Mouse (Mus musculus): ENCODE data around the gene Napsa. TPM values are rescaled to one million over a fixed set of nuclear protein-coding genes. Genes with fewer than 3 reads are reported as not detected.

The Napsa gene
- total RNA-seq, 1 experiment from 2014 or later: 55.1 TPM

- no peak for ATAC-seq (replicated peaks in 1 of 2; ENCODE audit: insufficient read depth in 1 of 2, low FRiP score in 2 of 2, low TSS enrichment in 1 of 2, low read depth in 1 of 2, poor library complexity in 2 of 2, severe bottlenecking in 2 of 2)
These were observed 56.3 kb downstream of the Napsa start for GRCm38 (mm10) chr7:44628402-44629034.

GRCm38 (mm10) chr7:44630437-44630836 is 58.3 kb downstream of the Napsa start:
- no peak for ATAC-seq (replicated peaks in 1 of 2; ENCODE audit: insufficient read depth in 1 of 2, low FRiP score in 2 of 2, low TSS enrichment in 1 of 2, low read depth in 1 of 2, poor library complexity in 2 of 2, severe bottlenecking in 2 of 2)

- ATAC-seq (replicated peaks in 1 of 2; ENCODE audit: insufficient read depth in 1 of 2, low FRiP score in 2 of 2, low TSS enrichment in 1 of 2, low read depth in 1 of 2, poor library complexity in 2 of 2, severe bottlenecking in 2 of 2): no peak
These were observed 60.5 kb downstream of the Napsa start for GRCm38 (mm10) chr7:44632676-44633075.

GRCm38 (mm10) chr7:44633407-44633806 is 61.2 kb downstream of the Napsa start:
- ATAC-seq (replicated peaks in 1 of 2; ENCODE audit: insufficient read depth in 1 of 2, low FRiP score in 2 of 2, low TSS enrichment in 1 of 2, low read depth in 1 of 2, poor library complexity in 2 of 2, severe bottlenecking in 2 of 2): peak in 1 of 2 experiments; percentile 59; a peak in 1 of 4 replicates

Other genes starting within 250 kb of the Napsa start
- gene Syt3, start 188.3 kb upstream of the Napsa start, total RNA-seq (2017): 0.79 and 1.8 TPM in 2 replicates
- 1.9 TPM in 1 of 2 replicates, not detected in the other for gene 1700008O03Rik, start 186.6 kb upstream of the Napsa start, total RNA-seq (2017)
- not detected in 2 replicates for gene Lrrc4b, start 143.4 kb upstream of the Napsa start, total RNA-seq (2017)
- not detected in 2 replicates for gene Aspdh, start 107.0 kb upstream of the Napsa start, total RNA-seq (2017)
- gene Josd2, start 104.4 kb upstream of the Napsa start, total RNA-seq (2017): 19.0 and 20.4 TPM in 2 replicates
- 30.3 and 44.3 TPM in 2 replicates for gene Emc10, start 75.9 kb upstream of the Napsa start, total RNA-seq (2017)
- 17.6 TPM in 1 of 2 replicates, not detected in the other for gene Fam71e1, start 75.8 kb upstream of the Napsa start, total RNA-seq (2017)
- gene Mybpc2, start 47.7 kb upstream of the Napsa start, total RNA-seq (2017): not detected in 2 replicates
- gene Spib, start 40.3 kb upstream of the Napsa start, total RNA-seq (2017): 0.25 TPM in 1 of 2 replicates, not detected in the other
- 57.7 and 60.3 TPM in 2 replicates for gene Pold1, start 23.5 kb upstream of the Napsa start, total RNA-seq (2017)
- 80.0 and 105 TPM in 2 replicates for gene Nr1h2, start 18.4 kb upstream of the Napsa start, total RNA-seq (2017)
- 0.50 TPM in 1 of 2 replicates, not detected in the other for gene Kcnc3, start 18.3 kb downstream of the Napsa start, total RNA-seq (2017)
- gene Myh14, start 98.5 kb downstream of the Napsa start, total RNA-seq (2017): 0.10 and 0.38 TPM in 2 replicates
- not detected in 2 replicates for gene Izumo2, start 136.4 kb downstream of the Napsa start, total RNA-seq (2017)
- gene Vrk3, start 176.0 kb downstream of the Napsa start, total RNA-seq (2017): 67.1 and 70.6 TPM in 2 replicates
- gene Zfp473, start 178.7 kb downstream of the Napsa start, total RNA-seq (2017): 3.5 and 3.9 TPM in 2 replicates
- 96.9 and 114 TPM in 2 replicates for gene Nup62, start 243.7 kb downstream of the Napsa start, total RNA-seq (2017)
- 1.3 TPM in 1 of 2 replicates, not detected in the other for gene Il4i1, start 244.0 kb downstream of the Napsa start, total RNA-seq (2017)
- gene Atf5, start 244.3 kb downstream of the Napsa start, total RNA-seq (2017): 3.1 and 3.3 TPM in 2 replicates

Data from hematopoietic stem cell, adult 5-6 weeks (primary cell).